Mouse (Mus musculus): Measurements from ENCODE around the gene Krt83. TPM values are rescaled to one million over a fixed set of nuclear protein-coding genes. Genes with fewer than 3 reads are reported as not detected.

The Krt83 gene
- polyA plus RNA-seq (2014; fragmentation: Illumina TruSeq; extraction: RNeasy Lipid Tissue Mini Kit (QIAGEN cat#74804); ENCODE audit: low read depth, low replicate concordance): not detected

GRCm38 (mm10) chr15:101491431-101491830, at the start of gene Krt83:
Krt83 (minus strand) TSS chr15:101491512.

GRCm38 (mm10) chr15:101532720-101533119, 41.4 kb upstream of the Krt83 start, which contains the start of gene Krt84:
Krt84 (minus strand) TSS chr15:101532820.

GRCm38 (mm10) chr15:101517161-101517560, 25.8 kb upstream of the Krt83 start, which contains the start of gene Gm49425:
Gm49425 (minus strand) TSS chr15:101517261.

GRCm38 (mm10) chr15:101472952-101473528, 18.3 kb downstream of the Krt83 start, which contains the start of gene Krt86:
Krt86 (plus strand) TSS chr15:101473478.

GRCm38 (mm10) chr15:101463651-101464050, 27.7 kb downstream of the Krt83 start, which contains the start of gene Krt81:
Krt81 (minus strand) TSS chr15:101463751.

GRCm38 (mm10) chr15:101447444-101447843, 43.9 kb downstream of the Krt83 start, which contains the start of gene Krt88:
Krt88 (plus strand) TSS chr15:101447744.

GRCm38 (mm10) chr15:101438555-101438954, 52.8 kb downstream of the Krt83 start, which contains the start of gene Krt87:
Krt87 (minus strand) TSS chr15:101438804.

Other genes starting within 250 kb of the Krt83 start
- gene Nr4a1, start 237.2 kb downstream of the Krt83 start, polyA plus RNA-seq (2014; fragmentation: Illumina TruSeq; extraction: RNeasy Lipid Tissue Mini Kit (QIAGEN cat#74804); ENCODE audit: low read depth, low replicate concordance): 5.3 TPM
- gene Atg101, start 207.2 kb downstream of the Krt83 start, polyA plus RNA-seq (2014; fragmentation: Illumina TruSeq; extraction: RNeasy Lipid Tissue Mini Kit (QIAGEN cat#74804); ENCODE audit: low read depth, low replicate concordance): not detected
- gene 6030408B16Rik, start 198.3 kb downstream of the Krt83 start, polyA plus RNA-seq (2014; fragmentation: Illumina TruSeq; extraction: RNeasy Lipid Tissue Mini Kit (QIAGEN cat#74804); ENCODE audit: low read depth, low replicate concordance): not detected
- not detected for gene Krt80, start 121.3 kb downstream of the Krt83 start, polyA plus RNA-seq (2014; fragmentation: Illumina TruSeq; extraction: RNeasy Lipid Tissue Mini Kit (QIAGEN cat#74804); ENCODE audit: low read depth, low replicate concordance)
- 5.0 TPM for gene Krt7, start 80.5 kb downstream of the Krt83 start, polyA plus RNA-seq (2014; fragmentation: Illumina TruSeq; extraction: RNeasy Lipid Tissue Mini Kit (QIAGEN cat#74804); ENCODE audit: low read depth, low replicate concordance)
- gene Krt87, start 52.7 kb downstream of the Krt83 start, polyA plus RNA-seq (2014; fragmentation: Illumina TruSeq; extraction: RNeasy Lipid Tissue Mini Kit (QIAGEN cat#74804); ENCODE audit: low read depth, low replicate concordance): 0.50 TPM
- gene Krt88, start 43.8 kb downstream of the Krt83 start, polyA plus RNA-seq (2014; fragmentation: Illumina TruSeq; extraction: RNeasy Lipid Tissue Mini Kit (QIAGEN cat#74804); ENCODE audit: low read depth, low replicate concordance): not detected
- not detected for gene Krt81, start 27.8 kb downstream of the Krt83 start, polyA plus RNA-seq (2014; fragmentation: Illumina TruSeq; extraction: RNeasy Lipid Tissue Mini Kit (QIAGEN cat#74804); ENCODE audit: low read depth, low replicate concordance)
- not detected for gene Krt86, start 18.0 kb downstream of the Krt83 start, polyA plus RNA-seq (2014; fragmentation: Illumina TruSeq; extraction: RNeasy Lipid Tissue Mini Kit (QIAGEN cat#74804); ENCODE audit: low read depth, low replicate concordance)
- gene Gm49425, start 25.7 kb upstream of the Krt83 start, polyA plus RNA-seq (2014; fragmentation: Illumina TruSeq; extraction: RNeasy Lipid Tissue Mini Kit (QIAGEN cat#74804); ENCODE audit: low read depth, low replicate concordance): not detected
- gene Krt84, start 41.3 kb upstream of the Krt83 start, polyA plus RNA-seq (2014; fragmentation: Illumina TruSeq; extraction: RNeasy Lipid Tissue Mini Kit (QIAGEN cat#74804); ENCODE audit: low read depth, low replicate concordance): not detected
- gene Krt82, start 59.2 kb upstream of the Krt83 start, polyA plus RNA-seq (2014; fragmentation: Illumina TruSeq; extraction: RNeasy Lipid Tissue Mini Kit (QIAGEN cat#74804); ENCODE audit: low read depth, low replicate concordance): not detected
- not detected for gene Krt90, start 71.4 kb upstream of the Krt83 start, polyA plus RNA-seq (2014; fragmentation: Illumina TruSeq; extraction: RNeasy Lipid Tissue Mini Kit (QIAGEN cat#74804); ENCODE audit: low read depth, low replicate concordance)
- not detected for gene Krt75, start 82.4 kb upstream of the Krt83 start, polyA plus RNA-seq (2014; fragmentation: Illumina TruSeq; extraction: RNeasy Lipid Tissue Mini Kit (QIAGEN cat#74804); ENCODE audit: low read depth, low replicate concordance)
- gene Gm5414, start 136.7 kb upstream of the Krt83 start, polyA plus RNA-seq (2014; fragmentation: Illumina TruSeq; extraction: RNeasy Lipid Tissue Mini Kit (QIAGEN cat#74804); ENCODE audit: low read depth, low replicate concordance): not detected
- gene Gm5478, start 155.9 kb upstream of the Krt83 start, polyA plus RNA-seq (2014; fragmentation: Illumina TruSeq; extraction: RNeasy Lipid Tissue Mini Kit (QIAGEN cat#74804); ENCODE audit: low read depth, low replicate concordance): not detected
- gene Krt6b, start 188.8 kb upstream of the Krt83 start, polyA plus RNA-seq (2014; fragmentation: Illumina TruSeq; extraction: RNeasy Lipid Tissue Mini Kit (QIAGEN cat#74804); ENCODE audit: low read depth, low replicate concordance): not detected
- not detected for gene Krt6a, start 202.8 kb upstream of the Krt83 start, polyA plus RNA-seq (2014; fragmentation: Illumina TruSeq; extraction: RNeasy Lipid Tissue Mini Kit (QIAGEN cat#74804); ENCODE audit: low read depth, low replicate concordance)
- gene Krt5, start 221.4 kb upstream of the Krt83 start, polyA plus RNA-seq (2014; fragmentation: Illumina TruSeq; extraction: RNeasy Lipid Tissue Mini Kit (QIAGEN cat#74804); ENCODE audit: low read depth, low replicate concordance): not detected

Measured in sigmoid colon, adult 10 weeks (tissue).